Mouse (Mus musculus): ENCODE measurements around the gene Mms19.

The Mms19 gene

GRCm38 (mm10) chr19:41896319-41896711 lies 84.6 kb downstream of the Mms19 start:
- DNase-seq = no peak

- peak; percentile 81 to 90 for DNase-seq
Observed at GRCm38 (mm10) chr19:41895460-41896318, 85.3 kb downstream of the Mms19 start, which contains the start of gene Rrp12. TSS of gene Rrp12 (minus strand) at chr19:41896173.

- no peak for DNase-seq
Observed at GRCm38 (mm10) chr19:41894959-41895358, 86.0 kb downstream of the Mms19 start.
